Mouse (Mus musculus): ENCODE measurements around the gene Chil1.

The Chil1 gene

DNA sequence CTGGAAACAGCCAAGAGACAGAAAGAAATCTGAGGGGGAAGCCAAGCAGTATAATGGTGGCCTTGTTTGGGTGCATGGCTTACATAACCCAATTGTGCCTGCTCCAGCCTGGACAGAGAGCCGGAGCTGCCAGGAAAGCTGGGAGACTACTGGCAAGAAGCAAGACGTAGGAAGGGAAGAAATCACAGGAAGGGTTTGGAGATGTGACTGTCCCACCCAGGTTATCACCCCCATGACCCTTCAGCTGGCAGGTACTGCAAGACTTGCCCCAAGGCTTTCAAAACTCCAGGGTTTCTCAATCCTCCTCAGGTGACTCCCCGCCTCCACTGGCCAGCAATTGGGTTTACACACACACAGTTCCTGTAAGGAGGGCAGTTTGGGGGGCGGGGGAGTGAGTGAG, at the start of gene Chil1:
TSS of gene Chil1 (plus strand) at position 152 of the 400 bp plus-strand sequence.
- CTCF ChIA-PET = no interaction called here

DNA sequence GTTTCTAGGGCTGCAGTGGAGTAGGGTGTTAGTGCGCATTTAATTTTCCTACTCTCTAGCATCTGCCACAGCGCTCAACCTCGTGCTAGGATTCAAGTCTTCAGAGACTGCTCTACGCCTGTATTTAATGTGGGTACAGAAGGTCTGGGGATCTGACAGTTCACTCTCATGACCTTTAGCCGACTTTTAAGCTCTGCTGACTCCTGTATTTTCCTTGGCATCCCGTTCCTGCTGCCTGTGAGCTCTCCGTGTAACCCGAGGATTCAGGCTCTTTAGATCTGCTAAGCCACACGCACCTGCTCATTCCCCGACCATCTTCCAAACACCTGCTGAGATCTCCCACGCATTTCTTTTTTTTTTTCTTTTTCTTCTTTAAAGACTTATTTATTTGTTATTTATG, 48.7 kb upstream of the Chil1 start:
- CTCF ChIA-PET = no interaction called here

DNA sequence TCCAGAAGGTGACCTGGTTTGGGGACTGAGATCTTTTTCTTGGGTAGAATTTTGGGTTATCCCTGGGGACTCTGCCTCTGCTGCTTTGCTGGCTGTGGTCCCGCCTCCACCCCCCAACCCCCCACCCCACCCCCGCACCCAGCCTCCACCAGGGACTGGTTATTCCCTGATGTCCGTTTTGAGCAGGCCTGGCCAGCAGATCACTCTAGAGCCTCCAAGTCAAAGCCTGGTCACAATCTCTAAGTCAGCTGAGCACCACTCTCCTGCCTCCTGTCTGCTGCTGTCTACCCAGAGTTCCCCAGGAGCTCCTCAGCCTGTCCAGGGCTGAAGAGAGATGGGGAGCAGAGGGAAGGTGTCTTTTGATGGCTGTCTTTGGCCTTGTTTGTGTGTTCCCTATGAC, 45.6 kb upstream of the Chil1 start:
- CTCF ChIA-PET = no interaction called here

DNA sequence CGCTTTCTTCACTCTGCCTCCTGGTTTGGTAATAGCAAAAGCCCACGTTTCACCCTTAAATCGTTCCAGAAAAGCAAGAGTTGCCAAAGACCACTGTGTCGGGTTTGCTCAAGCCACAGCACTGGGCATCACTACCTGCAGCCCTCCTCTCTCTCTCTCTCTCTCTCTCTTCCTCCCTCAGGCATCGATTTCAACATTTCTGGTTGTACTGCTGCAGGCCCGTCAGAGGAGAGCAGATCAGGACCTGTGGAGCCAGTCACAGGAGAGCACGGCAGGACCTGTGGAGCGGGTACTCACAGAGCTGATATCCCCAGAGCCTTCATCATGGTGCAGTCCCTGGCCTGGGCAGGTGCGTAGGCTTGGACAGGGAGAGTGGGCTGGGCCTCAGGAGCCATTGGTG, 43.6 kb upstream of the Chil1 start:
- CTCF ChIA-PET = no interaction called here

DNA sequence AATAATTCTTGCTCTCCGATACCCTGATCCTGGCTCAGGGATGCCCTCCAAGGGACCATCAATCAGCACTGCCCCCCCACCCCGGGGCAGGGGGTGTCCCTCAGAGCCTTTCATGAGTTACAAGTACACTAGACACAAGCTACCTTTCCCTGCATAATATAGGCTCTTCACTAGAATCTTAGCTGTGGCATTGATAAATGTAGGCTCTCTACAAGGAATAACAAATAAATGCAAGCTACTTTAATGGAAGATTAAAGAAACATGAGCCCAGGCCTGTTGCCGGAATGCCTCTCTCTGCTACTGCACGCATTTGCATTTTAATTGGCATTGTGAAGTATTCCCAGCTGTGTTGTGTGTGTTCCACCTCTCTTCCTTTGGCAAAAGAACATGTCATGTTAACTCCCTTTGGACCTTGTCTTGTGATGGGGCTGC, 39.6 kb upstream of the Chil1 start:
- CTCF ChIA-PET = no interaction called here

DNA sequence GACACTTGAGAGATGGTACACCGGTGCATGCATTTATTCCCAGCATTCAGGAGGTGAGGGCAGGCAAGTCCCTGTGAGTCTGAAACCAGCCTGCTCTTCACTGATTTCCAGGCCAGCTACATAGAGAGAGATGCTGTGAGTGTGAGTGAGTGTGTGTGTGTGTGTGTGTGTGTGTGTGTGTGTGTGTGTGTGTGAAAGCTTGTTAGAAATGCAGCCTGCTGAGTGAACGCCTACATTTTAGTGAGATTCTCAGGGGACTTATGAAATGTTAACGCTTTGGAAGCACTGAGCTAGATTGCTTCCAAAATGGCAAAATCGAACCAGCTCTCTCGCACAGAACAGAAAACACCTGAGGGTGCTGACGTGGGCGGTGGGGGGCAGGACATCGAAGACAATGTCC, 35.9 kb upstream of the Chil1 start:
- CTCF ChIA-PET = no interaction called here

DNA sequence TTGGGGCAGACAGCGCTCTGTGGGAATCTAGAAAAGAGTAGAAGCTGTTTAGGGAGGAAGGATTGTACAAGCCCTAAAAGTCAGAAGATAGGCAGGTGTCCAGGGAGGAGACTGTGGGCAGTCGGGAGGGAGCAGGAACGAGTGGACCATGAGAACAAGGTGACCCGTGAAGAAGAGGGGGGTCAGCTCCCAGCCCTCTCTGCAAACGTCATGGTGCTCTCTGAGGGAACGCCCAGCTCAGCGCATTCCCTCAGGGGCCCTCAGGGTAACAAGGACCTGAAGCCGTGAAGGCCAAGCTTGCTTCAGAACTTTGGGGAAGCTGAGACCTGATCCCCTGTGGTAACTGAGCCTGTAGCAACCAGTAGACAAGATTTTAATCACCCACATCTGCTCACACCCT, 31.9 kb upstream of the Chil1 start:
- CTCF ChIA-PET = interaction anchor here (1.2 kb wide), 1 partner anchor 94 kb away, joined by 3 read pairs; no protein-coding TSS in a partner anchor

DNA sequence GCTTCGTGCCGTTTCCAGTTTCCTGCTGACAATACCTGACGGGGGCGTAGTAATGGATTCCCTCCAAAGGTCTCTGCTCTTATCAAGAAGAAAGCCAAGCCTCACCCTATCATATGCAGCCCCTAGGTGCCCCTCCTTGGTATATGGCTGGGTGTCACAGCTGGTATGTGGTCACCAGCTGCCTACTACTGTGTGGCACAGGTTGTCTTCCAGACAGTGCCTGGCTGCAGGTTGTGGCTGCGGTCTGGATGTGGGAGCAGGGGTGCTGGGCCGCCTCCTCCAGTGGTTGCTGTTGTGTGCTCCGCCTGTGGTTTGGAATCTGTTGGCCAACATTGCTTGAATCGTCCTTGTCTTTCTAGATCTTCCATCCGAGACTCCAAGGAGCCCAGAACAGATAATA, 31.2 kb upstream of the Chil1 start:
- CTCF ChIA-PET = interaction anchor here (0.6 to 1.2 kb wide), 4 partner anchors 14 to 651 kb away, joined by 3 to 5 read pairs (median 4); no protein-coding TSS in a partner anchor

DNA sequence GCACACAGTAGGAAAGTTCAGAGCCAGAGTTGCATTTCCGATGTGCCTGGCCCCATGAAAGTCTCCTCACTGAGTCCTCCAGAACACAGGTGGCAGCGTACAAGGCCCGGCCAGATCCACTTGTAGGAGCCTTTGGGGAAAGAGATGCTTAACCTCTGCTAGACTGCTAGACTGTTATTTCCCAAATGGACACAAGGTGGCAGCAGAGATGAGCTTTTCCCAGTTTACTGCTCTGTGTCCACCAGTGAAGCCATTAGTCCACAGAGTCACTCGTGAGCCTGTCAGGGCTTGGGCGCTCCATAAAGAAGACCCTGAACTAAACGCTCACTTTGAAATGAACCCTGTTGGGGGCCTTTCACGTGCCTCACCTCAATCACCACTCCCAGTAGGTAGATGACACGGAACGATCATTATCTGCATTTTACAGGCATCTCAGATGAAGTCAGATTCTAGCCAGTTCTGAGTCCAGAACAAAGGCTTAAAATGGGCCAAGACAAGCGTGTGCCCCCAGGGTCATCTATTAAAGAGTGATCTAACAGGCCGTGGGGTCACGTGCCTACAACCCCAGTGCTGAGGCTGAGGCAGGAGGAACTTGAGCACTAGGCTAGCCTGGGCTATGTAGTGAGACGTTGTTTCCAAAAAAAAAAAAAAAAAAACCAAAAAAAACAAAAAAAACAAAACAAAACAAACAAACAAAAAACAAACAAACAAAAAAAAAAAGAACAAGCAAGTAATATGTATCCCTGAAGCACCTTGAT, 30.1 kb upstream of the Chil1 start:
- CTCF ChIA-PET = interaction anchor here (0.6 to 0.7 kb wide), 2 partner anchors 13 to 178 kb away, joined by 3 read pairs; no protein-coding TSS in a partner anchor

DNA sequence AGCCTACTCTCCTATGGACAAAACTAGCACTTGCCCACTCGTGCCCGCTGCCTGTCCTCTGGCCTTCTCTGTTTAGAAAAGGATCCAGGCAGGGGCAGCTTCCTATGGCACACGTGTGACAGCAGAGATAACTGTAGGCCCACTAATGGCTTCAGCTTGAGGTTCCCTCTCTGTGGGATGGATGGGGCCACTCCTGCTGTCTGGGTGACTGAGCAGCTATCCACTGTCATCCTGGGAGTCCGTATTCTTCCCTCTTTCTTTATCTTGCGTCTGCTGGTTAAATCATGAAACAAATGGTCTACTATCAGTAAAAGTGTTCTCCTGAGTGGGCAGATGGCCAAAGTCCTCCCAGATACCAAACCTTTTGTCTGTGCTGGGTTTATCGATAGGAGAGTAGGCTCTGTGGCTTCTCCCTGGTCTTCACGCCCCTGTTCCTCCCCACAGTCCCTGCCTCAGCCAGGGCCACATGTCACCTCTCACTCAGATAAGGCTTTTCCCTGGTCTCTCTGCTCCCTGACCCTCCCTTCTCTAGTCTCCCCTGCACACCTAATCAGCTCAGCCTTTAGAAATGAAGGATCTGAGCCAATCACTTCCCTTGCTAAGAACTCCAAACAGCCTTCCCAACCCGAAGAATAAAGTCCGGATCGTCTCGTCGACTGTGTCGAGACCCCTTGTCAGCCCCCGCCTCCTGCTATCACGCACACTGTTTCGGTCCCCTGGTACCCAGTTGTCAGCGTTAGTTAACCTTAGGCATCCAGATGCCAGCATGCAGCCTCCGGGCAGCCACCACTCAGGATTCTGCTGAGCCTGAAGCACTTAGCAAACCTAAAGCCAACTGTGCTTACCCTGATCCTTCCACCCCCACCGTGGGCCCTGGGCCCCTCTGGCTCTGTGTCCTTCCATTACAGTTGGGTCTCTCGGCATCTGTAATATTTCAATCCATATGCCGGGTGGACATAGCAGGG, 29.1 kb upstream of the Chil1 start:
- CTCF ChIA-PET = no interaction called here

DNA sequence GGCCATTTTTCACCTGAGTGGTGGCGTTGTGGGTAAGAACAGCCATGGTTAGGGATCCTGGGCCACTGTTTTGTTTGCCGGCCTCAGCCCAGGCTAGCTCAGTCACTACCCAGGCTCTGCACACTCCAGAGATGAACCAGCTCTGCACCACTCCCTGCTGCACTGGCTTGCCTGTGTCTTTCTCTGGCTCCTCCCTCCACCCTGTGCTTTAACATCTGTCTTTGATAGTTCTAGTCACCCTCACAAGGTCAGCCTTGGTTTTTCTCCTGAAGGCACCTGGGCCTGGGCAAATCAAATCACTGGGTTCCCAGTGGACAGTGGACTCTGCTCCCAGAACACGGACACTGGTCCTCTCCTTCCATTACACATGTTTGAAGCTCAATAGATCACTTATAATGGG, 27.9 kb upstream of the Chil1 start:
- CTCF ChIA-PET = interaction anchor here (0.8 kb wide), 1 partner anchor 88 kb away, joined by 4 read pairs; no protein-coding TSS in a partner anchor

DNA sequence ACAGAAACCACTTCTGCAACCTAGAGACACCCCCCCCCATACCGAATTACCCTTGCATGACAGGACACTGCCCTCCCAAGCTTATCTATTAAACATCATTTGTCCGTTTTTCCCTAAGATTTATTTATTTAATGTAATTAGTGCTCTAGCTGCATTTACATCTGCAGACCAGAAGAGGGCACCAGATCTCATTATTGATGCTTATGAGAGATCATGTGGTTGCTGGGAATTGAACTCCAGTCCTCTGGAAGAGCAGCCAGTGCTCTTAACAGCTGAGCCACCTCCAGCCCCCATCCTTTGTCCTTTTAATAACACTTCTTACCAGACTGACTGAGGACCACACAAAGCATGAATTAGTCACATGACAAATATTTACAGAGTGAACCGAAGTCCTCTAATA, 27.3 kb upstream of the Chil1 start:
- CTCF ChIA-PET = interaction anchor here (0.6 to 0.8 kb wide), 3 partner anchors 87 to 1990 kb away, joined by 3 to 4 read pairs (median 3); no protein-coding TSS in a partner anchor

DNA sequence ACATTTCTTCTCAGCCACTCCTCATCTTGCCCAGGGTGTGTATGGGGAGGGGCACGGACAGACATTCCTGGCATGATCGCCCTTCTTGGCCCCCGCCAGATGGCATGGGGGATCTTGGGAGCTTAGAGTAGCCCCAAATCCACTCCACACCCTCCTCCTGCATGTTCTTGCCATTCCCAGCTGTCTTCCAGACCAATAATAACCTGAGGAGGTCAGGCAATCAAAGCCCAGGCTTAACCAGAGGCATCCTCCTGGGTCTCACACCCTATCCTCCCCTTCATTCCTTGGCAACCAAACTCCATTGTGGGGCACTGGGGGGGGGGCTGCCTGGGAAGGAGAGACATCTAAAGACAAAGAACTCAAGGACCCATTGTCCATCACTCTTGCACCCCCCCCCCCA, 21.6 kb upstream of the Chil1 start:
- CTCF ChIA-PET = no interaction called here

DNA sequence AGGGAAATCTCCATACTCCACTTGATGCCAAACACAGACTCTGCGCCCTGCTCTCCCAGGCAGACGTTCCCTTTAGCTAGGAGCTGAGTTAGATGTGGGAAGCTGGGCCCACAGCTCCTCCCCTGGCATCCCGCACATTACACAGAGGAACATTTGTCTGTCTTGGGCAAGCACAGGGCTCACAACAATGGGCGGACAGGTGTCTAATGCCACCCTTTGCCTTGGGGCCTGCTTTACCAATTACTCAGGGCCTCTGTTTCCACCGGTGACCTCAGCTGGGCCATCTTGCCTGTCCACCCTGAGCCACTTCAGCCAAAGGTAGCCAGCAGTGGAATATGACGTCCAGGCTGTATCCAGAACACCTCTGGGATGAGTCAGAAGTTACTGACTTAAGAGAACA, 20.6 kb upstream of the Chil1 start:
- CTCF ChIA-PET = no interaction called here

DNA sequence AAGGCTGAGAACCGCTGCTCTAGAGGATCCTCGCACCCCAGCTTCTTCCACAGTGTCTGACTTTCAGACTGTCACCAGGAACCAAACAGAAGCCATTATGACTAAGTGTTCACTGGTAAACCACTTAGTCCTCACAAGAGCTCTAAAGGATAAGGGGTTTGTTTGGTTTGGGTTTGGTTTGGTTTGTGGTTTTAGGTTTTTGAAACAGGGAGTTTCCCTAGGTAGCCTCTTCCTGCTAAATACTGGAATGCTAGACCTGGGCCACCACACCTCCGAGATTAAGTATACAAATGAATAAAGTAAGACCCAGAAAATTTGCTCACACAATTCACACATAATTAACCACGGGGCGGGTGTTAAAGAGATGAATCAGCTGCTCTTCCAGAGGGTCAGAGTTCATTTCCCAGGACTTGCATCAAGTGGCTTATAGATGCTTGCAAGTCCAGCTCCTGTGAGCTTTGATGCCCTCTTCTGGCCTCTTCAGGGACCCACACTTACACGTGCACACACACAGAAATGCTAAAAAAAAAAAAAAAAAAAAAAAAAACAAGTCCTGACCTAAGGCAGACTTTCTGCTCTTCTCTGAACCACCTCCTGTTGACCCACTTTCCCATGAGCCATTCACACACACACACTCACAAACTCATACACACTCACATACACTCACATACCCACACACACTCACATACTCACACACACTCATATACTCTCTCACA, 19.3 kb upstream of the Chil1 start:
- CTCF ChIA-PET = no interaction called here

DNA sequence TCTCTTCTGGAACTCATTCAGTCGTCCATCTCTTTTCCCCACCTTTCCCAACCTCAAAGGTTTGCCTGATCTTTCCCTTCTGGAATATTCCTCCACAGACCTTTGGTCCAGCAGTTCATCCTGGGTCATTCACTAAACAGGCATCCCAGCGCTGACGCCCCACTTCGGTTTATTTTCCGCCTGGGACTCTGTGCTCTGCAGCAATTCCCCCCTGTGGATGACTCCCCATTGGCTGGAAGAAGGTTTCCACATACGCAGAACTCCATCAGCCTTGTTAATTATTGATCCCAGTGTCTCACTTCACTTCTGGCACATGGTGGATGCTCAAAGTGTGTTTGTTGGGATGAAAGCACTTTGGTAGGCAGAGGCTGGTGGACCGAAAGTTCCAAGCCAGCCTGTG, 18.5 kb upstream of the Chil1 start:
- CTCF ChIA-PET = no interaction called here

DNA sequence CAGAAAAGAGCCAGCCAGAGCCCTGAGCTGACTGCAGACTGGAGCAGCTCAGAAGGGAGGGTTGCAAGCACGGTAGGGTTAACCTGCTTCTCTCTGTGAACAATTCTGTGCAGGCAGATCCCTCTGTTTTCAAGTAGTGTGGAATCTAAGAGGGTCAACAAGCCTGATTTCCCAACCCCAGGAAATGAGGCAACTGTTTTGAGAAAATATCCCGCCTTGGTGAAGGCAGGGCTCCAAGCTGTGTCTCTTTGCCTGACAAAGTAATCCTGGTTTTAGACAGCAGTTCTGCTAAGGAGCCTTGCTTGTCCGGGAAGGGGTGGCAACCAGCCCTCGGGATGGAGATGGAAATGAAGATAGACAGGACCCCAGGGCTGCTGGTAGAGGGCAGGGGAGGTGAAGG, 17.5 kb upstream of the Chil1 start:
- CTCF ChIA-PET = interaction anchor here (0.6 kb wide), 1 partner anchor 13 kb away, joined by 3 read pairs; no protein-coding TSS in a partner anchor

DNA sequence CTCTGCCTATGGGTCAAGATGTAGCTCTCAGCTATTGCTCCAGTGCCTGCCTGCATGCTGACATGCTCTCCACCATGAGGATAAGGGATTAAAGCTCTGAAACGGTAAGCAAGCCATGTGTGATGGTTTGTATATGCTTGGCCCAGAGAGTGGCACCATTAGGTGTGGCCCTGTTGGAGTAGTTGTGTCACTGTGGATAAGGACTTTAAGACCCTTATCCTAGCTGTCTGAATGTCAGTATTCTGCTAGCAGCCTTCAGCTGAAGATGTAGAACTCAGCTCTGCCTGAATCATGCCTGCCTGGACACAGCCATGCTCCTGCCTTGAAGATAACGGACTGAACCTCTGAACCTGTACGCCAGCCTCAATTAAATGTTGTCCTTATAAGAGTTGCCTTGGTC, 15.4 kb upstream of the Chil1 start:
- CTCF ChIA-PET = no interaction called here

DNA sequence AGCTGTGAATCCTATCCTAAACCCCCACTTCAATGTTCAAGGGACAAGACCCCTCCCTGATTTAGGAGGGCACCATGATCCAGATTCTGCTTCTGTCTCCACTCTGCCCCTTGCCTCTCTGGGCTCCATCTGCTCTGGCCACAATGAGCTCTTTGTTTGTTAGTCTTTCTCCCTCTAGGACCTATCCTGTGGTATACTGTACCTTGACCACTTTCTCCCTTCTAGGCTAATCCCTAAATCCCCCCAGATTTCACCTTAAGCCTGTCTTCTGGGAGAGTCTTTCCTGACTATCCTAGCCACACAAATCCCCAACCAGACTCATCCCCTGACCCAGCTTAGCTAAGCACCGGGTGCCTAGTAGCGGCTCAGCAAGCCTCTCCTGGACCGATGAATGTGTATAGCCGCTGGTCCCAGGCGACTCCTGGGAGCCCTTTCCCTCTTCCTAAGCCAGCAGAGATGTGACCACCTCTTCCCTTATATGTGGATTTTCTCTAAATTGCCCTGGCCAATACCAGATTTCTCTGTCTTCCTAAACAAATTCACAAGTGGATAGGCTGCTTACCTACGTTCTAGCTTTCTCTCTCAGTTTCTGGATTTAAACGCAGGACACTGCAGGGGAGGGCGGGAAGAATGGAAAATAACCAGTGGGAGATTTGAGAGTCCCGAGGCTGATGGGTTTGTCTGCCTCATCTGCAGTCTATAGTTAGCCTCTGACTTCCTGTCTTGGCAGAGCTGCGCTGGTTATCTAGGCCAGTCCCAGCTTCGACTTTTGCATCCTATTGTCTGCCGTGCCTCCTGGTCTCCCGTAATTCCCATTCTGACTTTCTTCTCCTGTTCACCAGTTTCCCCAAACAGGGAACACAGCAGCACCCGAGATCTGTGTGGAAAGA, 14.3 kb upstream of the Chil1 start:
- CTCF ChIA-PET = no interaction called here

DNA sequence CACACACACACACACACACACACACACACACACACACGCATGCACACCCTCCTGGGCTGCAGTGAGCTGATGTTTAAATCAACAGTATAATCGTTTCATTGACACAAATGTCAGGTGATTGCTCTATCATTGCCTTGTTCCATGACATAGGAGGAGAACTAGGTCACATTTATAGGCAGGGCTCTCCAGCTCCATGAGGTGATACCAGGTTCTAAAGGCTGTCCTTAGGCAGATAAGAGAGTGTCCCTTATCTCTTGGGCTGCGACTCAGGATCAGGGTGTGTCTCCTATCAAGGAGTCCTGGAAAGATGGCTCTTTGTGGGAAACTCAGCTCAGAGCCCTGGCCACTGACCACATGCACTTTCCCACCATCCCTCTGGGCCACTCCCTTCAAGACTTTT, 13.4 kb upstream of the Chil1 start:
- CTCF ChIA-PET = no interaction called here

Data from spleen, embryonic (tissue).